Mouse (Mus musculus) C3H10T1/2 (cell line): ENCODE measurements around the gene Adam17. TPM values are rescaled to one million over a fixed set of nuclear protein-coding genes. Genes with fewer than 3 reads are reported as not detected.

ENCODE experiments used
- polyA plus RNA-seq, 2 experiments: library from polyadenylated mRNA; unstranded; fragments of >200 nt; fragmentation: generic; extraction: Trizol; gene quantifications; one replicate each; pipeline ENCODE4 v1.2.1; 2012; ENCODE audit warnings: missing spikeins in 2 of 2

The Adam17 gene
- polyA plus RNA-seq = 1 to 10 TPM in 1 of 2 experiments, under 1 TPM in 1; 0.62 to 9.9 TPM

DNA sequence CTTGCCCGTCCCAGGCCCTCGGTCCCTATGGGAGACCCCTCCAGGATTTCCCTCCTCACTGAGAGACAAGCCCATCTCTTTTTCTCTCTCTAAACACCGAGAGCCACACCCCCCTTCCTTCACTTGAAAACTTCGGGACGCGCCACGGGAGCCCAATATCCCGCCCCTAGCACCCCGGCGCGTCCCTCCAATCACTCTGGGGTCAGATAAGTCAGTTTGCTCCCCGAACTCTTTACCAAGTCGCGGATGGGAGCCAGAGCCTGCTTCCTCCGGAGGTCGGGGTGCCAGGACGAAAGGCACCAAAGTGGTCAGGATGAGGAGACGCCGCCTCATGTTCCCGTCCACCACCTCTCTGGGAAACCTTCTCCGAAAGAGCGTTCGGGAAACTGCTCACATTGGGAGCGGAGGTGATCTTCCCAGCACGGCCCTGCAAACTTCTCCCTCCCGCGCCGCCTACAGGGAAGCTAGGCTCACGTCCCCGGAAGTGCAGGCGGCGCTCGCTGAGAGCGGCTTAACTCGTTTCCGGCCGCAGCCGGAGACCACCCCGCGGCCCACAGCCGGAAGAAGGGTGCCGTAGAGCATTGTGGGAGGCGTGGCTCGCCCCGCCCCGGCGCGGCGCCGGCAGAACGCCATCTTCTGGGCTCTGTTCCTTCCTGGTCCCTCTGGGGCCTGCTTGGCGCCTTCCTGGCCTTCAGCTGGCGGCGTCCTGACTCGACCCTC lies at the start of gene Adam17:
Gene Adam17, minus strand, starts transcription at position 533 of the 720 bp plus-strand sequence.

DNA sequence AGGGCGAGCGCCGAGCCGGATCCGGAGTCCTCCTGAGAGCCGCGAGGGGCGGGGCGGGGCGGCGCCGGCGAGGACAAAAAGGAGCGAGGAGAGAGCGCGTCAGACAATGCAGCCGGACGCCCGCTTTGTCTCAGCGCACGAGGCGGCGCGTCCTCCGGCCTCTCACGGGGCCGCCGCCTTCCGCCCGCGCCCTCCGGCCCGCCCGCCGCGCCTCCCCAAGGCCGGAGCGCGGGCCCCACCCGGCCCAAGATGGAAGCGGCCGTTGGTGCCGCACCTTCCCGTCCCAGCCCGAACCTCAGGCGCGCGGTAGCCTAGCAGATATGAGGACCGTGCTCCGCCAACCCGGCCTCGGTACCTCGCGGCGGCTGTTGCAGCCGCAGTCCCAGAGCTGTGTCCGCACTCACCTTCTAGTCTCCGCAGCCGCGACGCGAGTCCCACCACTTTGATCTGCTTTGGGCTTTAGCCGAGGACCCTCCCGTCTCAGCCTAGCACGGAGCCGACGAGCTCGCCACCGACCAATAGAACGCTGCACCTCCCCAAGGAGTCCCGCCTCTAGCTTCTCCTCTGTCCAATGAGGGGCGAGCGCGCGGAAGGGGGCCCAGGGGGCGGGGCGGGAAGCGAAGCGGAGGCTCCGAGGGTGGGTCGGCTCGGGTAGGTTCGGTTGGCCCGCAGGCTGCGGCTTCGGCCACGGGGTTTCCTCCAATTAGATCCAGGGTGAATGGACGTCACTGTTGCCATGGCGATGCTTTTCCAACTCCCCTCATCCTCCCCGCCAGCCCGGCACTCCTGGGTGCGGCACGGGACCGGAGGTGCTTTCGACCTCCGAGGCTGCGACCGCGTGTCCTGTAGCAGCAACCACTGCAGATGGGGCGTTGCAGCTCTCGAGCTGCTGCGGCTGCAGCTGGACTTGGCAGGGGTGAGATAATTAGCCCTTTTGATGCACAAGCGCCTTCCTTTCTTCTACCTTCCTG lies 44.0 kb upstream of the Adam17 start, which contains the start of gene Ywhaq:
Gene Ywhaq, minus strand, starts transcription at position 538 of the 971 bp plus-strand sequence.

DNA sequence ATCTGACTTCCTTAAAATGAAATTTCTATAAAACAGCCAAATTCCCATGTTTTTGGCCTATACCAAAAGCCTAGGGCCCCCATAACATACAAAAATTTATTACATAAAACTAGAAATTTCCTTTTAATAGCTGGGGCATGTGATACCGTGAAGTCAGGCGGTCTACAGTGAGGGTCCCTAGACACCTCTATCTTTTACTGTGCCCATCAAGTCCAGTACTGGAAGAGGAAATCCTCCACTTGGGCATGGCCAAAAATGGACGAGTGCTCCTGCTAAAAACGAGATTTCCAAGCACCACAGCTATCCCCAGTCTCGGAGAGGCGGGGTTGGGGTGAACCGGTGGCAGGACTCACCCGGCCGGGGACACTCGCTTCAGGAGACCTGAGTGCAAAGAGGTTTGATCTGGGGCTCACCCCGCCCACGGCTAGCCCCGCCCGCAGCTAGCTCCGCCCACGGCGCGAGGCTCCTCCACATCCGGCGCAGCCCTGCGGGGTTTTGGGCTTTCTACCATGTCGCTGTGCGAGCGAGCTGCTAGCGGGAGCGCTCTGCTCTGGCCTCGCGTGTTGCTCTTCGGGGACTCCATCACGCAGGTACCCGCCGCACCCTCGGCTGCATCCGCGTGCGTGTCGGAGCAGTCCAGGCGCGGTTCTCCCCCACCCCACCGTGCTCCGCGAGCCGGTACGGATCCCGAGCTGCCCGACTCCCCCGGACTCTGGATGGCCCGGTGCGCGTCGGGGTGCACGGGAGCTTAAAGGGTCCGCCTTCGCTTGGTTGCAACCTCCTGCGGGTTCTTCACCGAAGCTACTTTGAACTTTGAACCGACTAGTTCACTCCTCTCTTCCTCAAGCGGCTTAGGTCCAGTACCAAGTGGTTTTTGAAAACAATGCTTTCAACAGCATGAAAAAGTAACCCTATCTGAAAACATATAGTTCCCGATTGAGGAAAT lies 57.2 kb downstream of the Adam17 start, which contains the start of gene Iah1:
Gene Iah1, plus strand, starts transcription at position 467 of the 946 bp plus-strand sequence.

DNA sequence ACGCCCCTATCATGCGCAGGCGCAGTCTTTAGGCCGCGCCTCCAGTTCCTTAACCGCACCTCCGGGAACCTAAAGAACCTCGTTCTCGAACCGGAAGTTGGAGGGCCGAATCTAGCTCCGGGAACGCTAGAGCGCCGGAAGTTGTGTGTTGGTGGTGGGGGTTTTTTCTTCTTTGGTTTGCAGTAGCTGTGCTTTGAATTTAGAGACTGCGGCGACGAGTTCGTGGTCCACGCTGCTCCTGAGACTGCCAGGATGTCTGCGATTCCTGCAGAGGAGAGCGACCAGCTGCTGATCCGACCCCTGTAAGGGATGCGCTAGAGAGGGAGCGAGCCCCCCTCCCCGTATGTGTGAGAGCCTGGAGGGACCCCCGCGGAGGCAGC lies 87.2 kb downstream of the Adam17 start, which contains the start of gene Itgb1bp1:
Gene Itgb1bp1, minus strand, starts transcription at position 42 of the 380 bp plus-strand sequence.

DNA sequence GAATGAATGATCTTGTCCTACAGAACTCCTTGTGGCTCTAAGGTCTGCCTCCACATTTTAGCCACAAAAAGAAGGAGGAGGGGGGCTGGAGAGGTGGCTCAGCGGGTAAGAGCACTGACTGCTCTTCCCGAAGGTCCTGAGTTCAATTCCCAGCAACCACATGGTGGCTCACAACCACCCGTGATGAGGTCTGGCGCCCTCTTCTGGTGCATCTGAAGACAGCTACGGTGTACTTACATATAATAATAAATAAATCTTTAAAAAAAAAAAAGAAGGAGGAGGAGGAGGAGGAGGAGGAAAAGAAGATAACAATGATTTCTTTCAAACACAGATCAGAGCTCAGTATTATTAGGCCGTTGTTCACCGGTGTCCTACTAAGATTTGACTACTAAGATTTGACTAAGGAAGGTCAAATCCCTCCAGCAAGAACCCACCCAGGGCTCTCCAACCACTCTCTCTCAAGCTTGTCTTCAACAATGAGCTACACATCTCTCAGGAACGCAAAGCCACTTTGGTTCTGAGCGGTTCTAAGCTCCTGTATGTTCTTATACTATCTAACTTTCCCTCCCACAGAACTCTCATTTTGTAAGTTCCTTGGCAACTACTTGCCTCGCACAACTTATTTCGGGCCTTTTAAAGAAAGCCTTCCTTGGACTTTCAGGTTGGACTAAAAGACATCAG lies 88.5 kb downstream of the Adam17 start, which contains the start of gene Cpsf3:
Gene Cpsf3, plus strand, starts transcription at position 631 of the 681 bp plus-strand sequence.

Other genes with a start within 250 kb of the Adam17 start
- gene Cpsf3, start 88.2 kb downstream of the Adam17 start, polyA plus RNA-seq = 10 to 100 TPM; 19.5 to 45.6 TPM
- 10 to 100 TPM; 31.6 to 42.6 TPM for gene Itgb1bp1, start 87.3 kb downstream of the Adam17 start, polyA plus RNA-seq
- 10 to 100 TPM; 19.0 to 62.0 TPM for gene Iah1, start 57.2 kb downstream of the Adam17 start, polyA plus RNA-seq
- 100 to 1,000 TPM in 1 of 2 experiments, 10 to 100 TPM in 1; 54.9 to 190 TPM for gene Ywhaq, start 44.0 kb upstream of the Adam17 start, polyA plus RNA-seq